ENCODE assay signal across 24 mouse cellular contexts in genomic region chr2:103747891-103748290, GRCm38 (mm10).
"Had no signal": no experiment of that assay in that cellular context is flagged by ENCODE, and none has a peak within 500 bp of the region (broad histone marks: within the 10 kb centered on the region; RNA-seq: fewer than 3 reads in every experiment).

No protein-coding gene starts in this region.

- H3K27me3 ChIP-seq: heart, embryonic 12.5 days; hindbrain, embryonic 13.5 days; hindbrain, embryonic 15.5 days; kidney, embryonic 15.5 days; limb, embryonic 13.5 days; limb, embryonic 15.5 days; liver, embryonic 12.5 days had no signal

- H3K27ac ChIP-seq: heart, adult 2 months; hindbrain, embryonic 13.5 days; hindbrain, embryonic 15.5 days; hindbrain, postnatal 0 days; kidney, embryonic 15.5 days; kidney, postnatal 0 days; limb, embryonic 13.5 days; limb, embryonic 15.5 days; liver, embryonic 12.5 days; liver, embryonic 14.5 days had no signal

- H3K4me1 ChIP-seq: heart, embryonic 12.5 days; hindbrain, embryonic 13.5 days; hindbrain, embryonic 15.5 days; kidney, embryonic 15.5 days; limb, embryonic 13.5 days; limb, embryonic 15.5 days had no signal

- ATAC-seq: hindbrain, postnatal 0 days; intestine, embryonic 16.5 days; liver, embryonic 12.5 days had no signal

- H3K9ac ChIP-seq: heart, embryonic 12.5 days; hindbrain, embryonic 13.5 days; hindbrain, embryonic 15.5 days; kidney, embryonic 15.5 days; limb, embryonic 13.5 days; limb, embryonic 15.5 days; liver, embryonic 12.5 days; liver, embryonic 14.5 days had no signal

- DNase-seq: gastrocnemius, postnatal 14 days; gastrocnemius, postnatal 36 days; heart, adult 2 months; heart, postnatal 10 days; heart, postnatal 36 days; kidney, adult 11 months; kidney, adult 2 months; kidney, adult 9 months; kidney, postnatal 14 days; kidney, postnatal 36 days; layer of hippocampus, adult 9-11 months; layer of hippocampus, postnatal 36 days; left cerebral cortex, postnatal 4 days had no signal

- H3K4me2 ChIP-seq: heart, embryonic 12.5 days; hindbrain, embryonic 13.5 days; hindbrain, embryonic 15.5 days; kidney, embryonic 15.5 days; limb, embryonic 13.5 days; limb, embryonic 15.5 days; liver, embryonic 12.5 days had no signal

- H3K9me3 ChIP-seq: heart, embryonic 12.5 days; hindbrain, embryonic 13.5 days; hindbrain, embryonic 15.5 days; kidney, embryonic 15.5 days; limb, embryonic 13.5 days; limb, embryonic 15.5 days; liver, embryonic 12.5 days had no signal

- H3K4me3 ChIP-seq: heart, adult 2 months; heart, embryonic 12.5 days; hindbrain, embryonic 13.5 days; hindbrain, embryonic 15.5 days; kidney, embryonic 15.5 days; limb, embryonic 13.5 days; limb, embryonic 15.5 days; liver, embryonic 12.5 days had no signal
